Mouse (Mus musculus) MEL (cell line): Measurements from ENCODE around the gene Lypd1. TPM values are rescaled to one million over a fixed set of nuclear protein-coding genes. Genes with fewer than 3 reads are reported as not detected.

Experiments
- DNase-seq: peaks from one replicate; pipeline ENCODE4 v3.0.0; 2011; ENCODE audit warnings: low read depth, low spot score
- H3K27ac ChIP-seq: 2 replicates; pipeline ENCODE4 v1.5.1; 2012; ENCODE audit warnings: low read depth, mild to moderate bottlenecking, control low read depth, low read length, moderate library complexity; ENCODE audit not compliant: control insufficient read depth
- H3K27me3 ChIP-seq, 2 experiments: fragments of 150-350 bp in 1 of 2; sonication (generic) in 1 of 2; 2 replicates each; pipeline ENCODE4 v1.6.1; 2012; ENCODE audit warnings: low read length in 2 of 2, mild to moderate bottlenecking in 2 of 2, improper control_type of control experiment in 1 of 2, moderate library complexity in 1 of 2; ENCODE audit not compliant: insufficient read depth in 2 of 2, control insufficient read depth in 1 of 2
- H3K36me3 ChIP-seq, 2 experiments: 2 replicates each; pipeline ENCODE4 v1.6.1; 2012 to 2014; ENCODE audit warnings: low read length in 2 of 2, improper control_type of control experiment in 1 of 2, inconsistent platforms in 1 of 2, mild to moderate bottlenecking in 1 of 2; ENCODE audit not compliant: insufficient read depth in 2 of 2, control insufficient read depth in 1 of 2
- H3K4me1 ChIP-seq, 2 experiments: fragments of 150-350 bp in 1 of 2; sonication (generic) in 1 of 2; 2 replicates each; pipeline ENCODE4 v1.6.1; 2012; ENCODE audit warnings: low read length in 2 of 2, improper control_type of control experiment in 1 of 2, mild to moderate bottlenecking in 1 of 2; ENCODE audit not compliant: insufficient read depth in 2 of 2, control insufficient read depth in 1 of 2
- H3K4me3 ChIP-seq, 2 experiments: fragments of 150-350 bp in 1 of 2; sonication (generic) in 1 of 2; 2 replicates each; pipeline ENCODE4 v1.5.1; 2012; ENCODE audit warnings: low read depth in 2 of 2, low read length in 2 of 2, mild to moderate bottlenecking in 2 of 2, moderate library complexity in 2 of 2, control low read depth in 1 of 2, improper control_type of control experiment in 1 of 2; ENCODE audit not compliant: control insufficient read depth in 1 of 2, insufficient read depth in 1 of 2
- H3K79me2 ChIP-seq: 2 replicates; pipeline ENCODE4 v1.6.1; 2012; ENCODE audit warnings: mild to moderate bottlenecking, low read length, moderate library complexity; ENCODE audit not compliant: control insufficient read depth, poor library complexity, insufficient read depth
- H3K9ac ChIP-seq: 2 replicates; pipeline ENCODE4 v1.6.1; 2012; ENCODE audit warnings: low read depth, mild to moderate bottlenecking, control low read depth, low read length, moderate library complexity; ENCODE audit not compliant: control insufficient read depth, poor library complexity, severe bottlenecking
- H3K9me3 ChIP-seq: fragments of 150-350 bp; sonication (generic); replicated peaks from 2 replicates; pipeline ENCODE4 v1.6.1; 2012; ENCODE audit warnings: mild to moderate bottlenecking, low read length, improper control_type of control experiment, moderate library complexity; ENCODE audit not compliant: insufficient read depth
- CHD2 ChIP-seq: IDR thresholded peaks from 2 replicates; pipeline ENCODE4 v1.6.1; 2011; ENCODE audit warnings: low read length, improper control_type of control experiment
- CTCF ChIP-seq, 3 experiments: IDR thresholded peaks in 2 of 3; conservative IDR thresholded peaks in 1 of 3; 2 replicates each; pipeline ENCODE4 v1.5.1; 2011 to 2012; ENCODE audit warnings: low read length in 3 of 3, low read depth in 2 of 3, mild to moderate bottlenecking in 2 of 3, improper control_type of control experiment in 1 of 3, inconsistent platforms in 1 of 3, mixed read lengths in 1 of 3, moderate library complexity in 1 of 3; ENCODE audit not compliant: control insufficient read depth in 1 of 3, insufficient read depth in 1 of 3, poor library complexity in 1 of 3, severe bottlenecking in 1 of 3
- E2F4 ChIP-seq: IDR thresholded peaks from 2 replicates; pipeline ENCODE4 v1.6.1; 2011; ENCODE audit warnings: low read depth, low read length, improper control_type of control experiment, borderline replicate concordance
- ELF1 ChIP-seq: IDR thresholded peaks from 2 replicates; pipeline ENCODE4 v1.6.1; 2014; ENCODE audit warnings: low read depth, mild to moderate bottlenecking, inconsistent platforms, low read length, improper control_type of control experiment, moderate library complexity
- JUND ChIP-seq: IDR thresholded peaks from 2 replicates; pipeline ENCODE4 v1.6.1; 2011; ENCODE audit warnings: low read depth, mild to moderate bottlenecking, improper control_type of control experiment, low read length
- KAT2A ChIP-seq: conservative IDR thresholded peaks from 2 replicates; pipeline ENCODE4 v1.6.1; 2012; ENCODE audit warnings: low read depth, low read length, improper control_type of control experiment, inconsistent platforms
- MAFK ChIP-seq: IDR thresholded peaks from 2 replicates; pipeline ENCODE4 v1.6.1; 2011; ENCODE audit warnings: low read depth, mild to moderate bottlenecking, low read length, improper control_type of control experiment, borderline replicate concordance
- MAX ChIP-seq: IDR thresholded peaks from 2 replicates; pipeline ENCODE4 v1.6.1; 2011; ENCODE audit warnings: low read length, improper control_type of control experiment
- MAZ ChIP-seq: IDR thresholded peaks from 2 replicates; pipeline ENCODE4 v1.6.1; 2012; ENCODE audit warnings: low read depth, mild to moderate bottlenecking, inconsistent platforms, low read length, improper control_type of control experiment
- MYB ChIP-seq: IDR thresholded peaks from 2 replicates; pipeline ENCODE4 v1.6.1; 2011; ENCODE audit warnings: mild to moderate bottlenecking, low read depth, low read length, improper control_type of control experiment
- MYC ChIP-seq: IDR thresholded peaks from 2 replicates; pipeline ENCODE4 v1.6.1; 2011; ENCODE audit warnings: low read depth, mild to moderate bottlenecking, low read length, improper control_type of control experiment, moderate library complexity
- NRF1 ChIP-seq: IDR thresholded peaks from 2 replicates; pipeline ENCODE4 v1.6.1; 2014; ENCODE audit warnings: low read depth, mild to moderate bottlenecking, inconsistent platforms, low read length, improper control_type of control experiment, moderate library complexity; ENCODE audit not compliant: poor library complexity, insufficient read depth, severe bottlenecking
- RAD21 ChIP-seq: IDR thresholded peaks from 2 replicates; pipeline ENCODE4 v1.6.1; 2011; ENCODE audit warnings: mild to moderate bottlenecking, low read depth, low read length, improper control_type of control experiment
- RCOR1 ChIP-seq: IDR thresholded peaks from 2 replicates; pipeline ENCODE4 v1.6.1; 2012; ENCODE audit warnings: low read depth, mild to moderate bottlenecking, inconsistent platforms, low read length, improper control_type of control experiment
- SIN3A ChIP-seq: IDR thresholded peaks from 2 replicates; pipeline ENCODE4 v1.6.1; 2012; ENCODE audit warnings: low read length, improper control_type of control experiment, inconsistent platforms
- SMC3 ChIP-seq: IDR thresholded peaks from 2 replicates; pipeline ENCODE4 v1.6.1; 2011; ENCODE audit warnings: low read depth, low read length, improper control_type of control experiment
- TCF12 ChIP-seq: IDR thresholded peaks from 2 replicates; pipeline ENCODE4 v1.6.1; 2014; ENCODE audit warnings: low read depth, mild to moderate bottlenecking, inconsistent platforms, low read length, improper control_type of control experiment, moderate library complexity
- USF1 ChIP-seq: IDR thresholded peaks from 2 replicates; pipeline ENCODE4 v1.6.1; 2014; ENCODE audit warnings: low read depth, mild to moderate bottlenecking, inconsistent platforms, low read length, improper control_type of control experiment, moderate library complexity
- ZC3H11A ChIP-seq: IDR thresholded peaks from 2 replicates; pipeline ENCODE4 v1.6.1; 2012; ENCODE audit warnings: low read depth, mild to moderate bottlenecking, inconsistent platforms, low read length, improper control_type of control experiment
- ZMIZ1 ChIP-seq: IDR thresholded peaks from 2 replicates; pipeline ENCODE4 v1.6.1; 2012; ENCODE audit warnings: low read depth, mild to moderate bottlenecking, inconsistent platforms, low read length, improper control_type of control experiment, moderate library complexity
- polyA plus RNA-seq, 2 experiments: library from polyadenylated mRNA; stranded (reverse) in 1 of 2; unstranded in 1 of 2; fragments of >175 nt in 1 of 2; fragments of >200 nt in 1 of 2; gene quantifications; 2 replicates each; pipeline versions ENCODE4 v1.2.1 to v1.2.4; 2012; ENCODE audit warnings: low replicate concordance in 2 of 2, low read depth in 1 of 2; ENCODE audit not compliant: insufficient read length in 2 of 2, insufficient read depth in 1 of 2, missing spikeins in 1 of 2
- total RNA-seq: library from RNA; depleted of rRNA; stranded (reverse); fragments of 300-350 nt; gene quantifications from 2 replicates; pipeline ENCODE4 v1.2.3, GENCODE M21; 2012

Lypd1 gene
- total and polyA plus RNA-seq, 3 experiments: 0.04 TPM; not detected in 2

- no peaks in the 10 kb centered on the region for H3K27me3 ChIP-seq
- H3K9ac ChIP-seq: no peak overlapping the region
- no peak for DNase-seq
Observed at GRCm38 (mm10) chr1:125839746-125840392, 73.0 kb downstream of the Lypd1 start.

DNA sequence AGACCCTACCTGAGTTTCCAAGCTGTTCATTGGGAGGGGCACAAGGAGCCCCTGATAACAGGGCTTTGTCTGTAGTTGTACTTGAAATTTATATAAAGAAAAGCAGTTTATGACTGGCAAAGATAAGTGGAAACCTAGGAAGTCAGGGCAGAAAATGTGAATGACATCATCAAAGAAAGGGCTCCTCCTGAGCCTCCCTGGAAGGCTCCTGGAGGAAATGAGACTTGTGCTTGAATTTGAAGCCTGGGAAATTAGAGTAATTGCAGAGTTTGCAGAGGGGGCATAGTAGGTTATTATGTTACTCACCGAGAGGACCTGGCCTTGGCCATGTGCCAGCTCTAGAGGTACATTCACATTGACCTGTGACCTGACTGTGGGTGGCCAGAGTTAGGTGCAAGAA lies 75.4 kb downstream of the Lypd1 start:
- no peak overlapping the region for H3K4me3 ChIP-seq
- no peak overlapping the region for H3K27ac ChIP-seq
- TF ChIP-seq MAFK (no peak), USF1 (no peak), RAD21 (no peak), SIN3A (no peak), RCOR1 (no peak), TCF12 (no peak), MAZ (no peak), JUND (no peak), ZC3H11A (no peak), MAX (no peak), ELF1 (no peak), CHD2 (no peak)
- no peak overlapping the region for H3K9ac ChIP-seq
- H3K4me1 ChIP-seq: no peaks in the 10 kb centered on the region
- H3K27me3 ChIP-seq: no peaks in the 10 kb centered on the region
- H3K79me2 ChIP-seq: no peaks in the 10 kb centered on the region
- H3K36me3 ChIP-seq: no peaks in the 10 kb centered on the region
- no peak for DNase-seq
- no peaks in the 10 kb centered on the region for H3K9me3 ChIP-seq

More at GRCm38 (mm10) chr1:125839746-125840392, 73.0 kb downstream of the Lypd1 start:
- H3K79me2 ChIP-seq: no peaks in the 10 kb centered on the region
- H3K36me3 ChIP-seq: no peaks in the 10 kb centered on the region
- H3K4me3 ChIP-seq: no peak overlapping the region
- no peak overlapping the region for H3K27ac ChIP-seq
- no peaks in the 10 kb centered on the region for H3K9me3 ChIP-seq
- no peak for TF ChIP-seq TCF12
- no peak for TF ChIP-seq KAT2A
- TF ChIP-seq SMC3: no peak
- no peak for TF ChIP-seq RAD21
- no peak for TF ChIP-seq ZMIZ1
- TF ChIP-seq CTCF (IDR thresholded peaks at IDR 0.05 in 2 of 3, conservative IDR thresholded peaks at IDR 0.05 in 1 of 3; ENCODE audit: control insufficient read depth in 1 of 3, insufficient read depth in 1 of 3, low read depth in 2 of 3, low read length in 3 of 3, poor library complexity in 1 of 3, severe bottlenecking in 1 of 3): no peak
- TF ChIP-seq, all 39 proteins: peak for 0
- no peaks in the 10 kb centered on the region for H3K4me1 ChIP-seq

DNA sequence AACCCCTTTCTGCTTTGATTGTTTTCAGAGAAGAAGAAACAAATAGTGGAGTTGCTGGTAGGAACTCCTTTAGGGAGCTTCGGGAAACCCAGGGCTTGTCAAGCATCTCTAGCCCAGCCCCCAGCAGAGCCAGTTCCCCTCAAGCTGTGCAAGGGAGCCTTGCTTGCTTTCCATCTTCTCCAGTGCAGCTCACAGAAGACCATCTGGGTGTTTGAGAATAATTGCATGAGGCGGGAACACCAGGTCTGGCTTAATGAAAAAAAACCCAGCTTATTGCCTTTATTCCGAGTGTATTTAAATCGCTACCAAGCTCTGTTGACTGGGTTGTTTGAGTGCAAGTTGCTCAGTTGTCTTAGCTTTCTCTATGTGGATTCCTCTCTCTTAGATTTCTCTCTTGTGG lies 89.3 kb downstream of the Lypd1 start:
- no peak overlapping the region for H3K27ac ChIP-seq
- no peak overlapping the region for H3K4me3 ChIP-seq
- H3K36me3 ChIP-seq: no peaks in the 10 kb centered on the region
- H3K9ac ChIP-seq: no peak overlapping the region
- H3K79me2 ChIP-seq: no peaks in the 10 kb centered on the region
- H3K4me1 ChIP-seq: no peaks in the 10 kb centered on the region
- no peaks in the 10 kb centered on the region for H3K9me3 ChIP-seq
- TF ChIP-seq E2F4 (no peak), MAZ (no peak), CTCF (IDR thresholded peaks at IDR 0.05 in 2 of 3, conservative IDR thresholded peaks at IDR 0.05 in 1 of 3; ENCODE audit: control insufficient read depth in 1 of 3, insufficient read depth in 1 of 3, low read depth in 2 of 3, low read length in 3 of 3, poor library complexity in 1 of 3, severe bottlenecking in 1 of 3) (no peak), TCF12 (no peak), KAT2A (no peak), JUND (no peak), MYB (no peak), MYC (no peak), NRF1 (no peak)
- TF ChIP-seq, all 39 proteins: peak for 0
- no peak for DNase-seq
- no peaks in the 10 kb centered on the region for H3K27me3 ChIP-seq
